Mouse (Mus musculus) E14TG2a.4 (cell line): Measurements from ENCODE around the gene Klhdc7b.

Experiments
- H3K27me3 ChIP-seq: 2 replicates; pipeline ENCODE4 v1.6.1; 2014; ENCODE audit warnings: low read length, control low read depth; ENCODE audit not compliant: insufficient read depth
- H3K36me3 ChIP-seq: 2 replicates; pipeline ENCODE4 v1.6.1; 2014; ENCODE audit warnings: low read length, control low read depth; ENCODE audit not compliant: insufficient read depth
- H3K4me1 ChIP-seq: replicated peaks from 2 replicates; pipeline ENCODE4 v1.6.1; 2014; ENCODE audit warnings: low read depth, low read length, control low read depth
- H3K4me3 ChIP-seq: replicated peaks from 2 replicates; pipeline ENCODE4 v1.5.1; 2014; ENCODE audit warnings: mild to moderate bottlenecking, low read length
- H3K9me3 ChIP-seq: 2 replicates; pipeline ENCODE4 v1.6.1; 2014; ENCODE audit warnings: low read length, control low read depth
- CTCF ChIP-seq: conservative IDR thresholded peaks from 2 replicates; pipeline ENCODE4 v1.5.1; 2014; ENCODE audit warnings: low read length
- NANOG ChIP-seq: IDR thresholded peaks from 2 replicates; pipeline ENCODE4 v1.6.1; 2014; ENCODE audit warnings: borderline replicate concordance, low read length, mixed read lengths
- POU5F1 ChIP-seq: IDR thresholded peaks from 2 replicates; pipeline ENCODE4 v1.6.1; 2014; ENCODE audit warnings: low read length, borderline replicate concordance

Gene Klhdc7b

GRCm38 (mm10) chr15:89384617-89385016, at the start of gene Klhdc7b:
Klhdc7b (plus strand) TSS chr15:89384917.
- TF ChIP-seq CTCF (no peak), POU5F1 (no peak), NANOG (no peak)
- H3K4me1 ChIP-seq, result peaks cover 46% of the 10 kb centered on the region

DNA sequence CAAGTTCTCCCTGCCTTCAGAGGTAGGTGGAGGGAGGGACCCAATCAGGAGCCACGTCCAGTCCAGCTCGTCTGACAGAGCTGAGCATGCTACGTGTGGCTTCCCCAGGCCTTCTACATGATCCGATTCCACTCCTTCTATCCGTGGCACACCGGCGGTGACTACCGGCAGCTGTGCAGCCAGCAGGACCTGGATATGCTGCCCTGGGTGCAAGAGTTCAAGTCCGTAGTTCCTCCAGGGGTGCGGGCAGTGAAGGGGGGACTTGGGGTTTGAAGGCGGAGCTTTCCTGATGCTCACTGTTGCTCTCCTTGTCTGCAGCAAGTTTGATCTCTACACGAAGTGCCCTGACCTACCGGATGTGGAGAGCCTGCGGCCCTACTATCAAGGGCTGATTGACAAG, 48.3 kb upstream of the Klhdc7b start:
- Histone ChIP-seq H3K4me3 (peak overlapping the region; percentile 71), H3K9me3 (peaks cover 20% of the 10 kb centered on the region), H3K27me3 (peaks cover 20% of the 10 kb centered on the region), H3K4me1 (peaks cover 19% of the 10 kb centered on the region), H3K36me3 (no peaks in the 10 kb centered on the region)
- TF ChIP-seq CTCF, result no peak
- no peak for TF ChIP-seq POU5F1
- no peak for TF ChIP-seq NANOG

More at GRCm38 (mm10) chr15:89384617-89385016, at the start of gene Klhdc7b:
- Histone ChIP-seq H3K4me3 (peak within 1 kb of the TSS; percentile 74), H3K9me3 (no peaks in the 10 kb centered on the region), H3K27me3 (peaks cover 85% of the 10 kb centered on the region), H3K36me3 (no peaks in the 10 kb centered on the region)

DNA sequence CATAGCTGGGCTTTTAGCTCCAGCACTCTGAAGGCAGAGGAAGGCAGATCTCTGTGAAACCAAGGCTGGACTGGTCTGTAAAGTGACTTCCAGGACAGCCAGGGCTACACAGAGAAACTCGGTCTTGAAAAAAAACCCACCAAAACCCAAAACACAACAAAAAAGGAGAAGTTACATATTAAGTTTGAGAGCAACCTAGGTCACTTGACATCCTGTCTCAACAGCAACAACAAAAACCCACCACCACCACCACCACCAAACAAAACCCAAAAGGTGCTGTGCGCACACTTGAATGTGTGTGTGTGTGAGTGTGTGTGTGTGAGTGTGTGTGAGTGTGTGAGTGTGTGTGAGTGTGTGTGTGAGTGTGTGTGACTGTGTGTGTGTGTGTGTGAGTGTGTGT, 45.0 kb upstream of the Klhdc7b start:
- no peak overlapping the region for H3K4me3 ChIP-seq
- H3K27me3 ChIP-seq, result peaks cover 12% of the 10 kb centered on the region
- H3K4me1 ChIP-seq, result peaks cover 19% of the 10 kb centered on the region
- TF ChIP-seq POU5F1 (no peak), NANOG (no peak), CTCF (no peak)
- H3K9me3 ChIP-seq, result peaks cover 20% of the 10 kb centered on the region
- no peaks in the 10 kb centered on the region for H3K36me3 ChIP-seq

DNA sequence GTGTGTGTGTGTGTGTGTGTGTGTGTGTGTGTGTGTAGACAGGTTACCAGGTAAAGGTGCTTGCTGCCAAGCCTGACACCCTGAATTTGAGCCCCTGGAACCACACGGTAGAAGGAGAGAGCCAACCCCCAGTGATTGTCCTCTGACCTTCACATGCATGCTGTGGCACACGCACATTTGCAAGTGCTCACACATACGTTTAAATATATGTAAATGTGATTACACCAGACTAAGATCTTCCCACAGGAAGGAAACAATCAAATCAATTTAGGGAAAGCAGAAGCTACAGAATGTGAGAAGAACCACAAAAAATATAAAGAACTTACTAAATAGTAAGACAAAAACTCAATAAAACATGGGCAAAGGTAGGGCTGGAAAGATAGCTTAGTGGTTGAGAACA, 44.6 kb upstream of the Klhdc7b start:
- Histone ChIP-seq H3K27me3 (peaks cover 8% of the 10 kb centered on the region), H3K4me1 (peaks cover 14% of the 10 kb centered on the region), H3K36me3 (no peaks in the 10 kb centered on the region), H3K9me3 (peaks cover 20% of the 10 kb centered on the region), H3K4me3 (no peak overlapping the region)
- TF ChIP-seq CTCF (no peak), POU5F1 (no peak), NANOG (no peak)

GRCm38 (mm10) chr15:89341678-89342077, 43.0 kb upstream of the Klhdc7b start:
- Histone ChIP-seq H3K27me3 (no peaks in the 10 kb centered on the region), H3K9me3 (peaks cover 20% of the 10 kb centered on the region), H3K4me3 (no peak overlapping the region), H3K36me3 (no peaks in the 10 kb centered on the region), H3K4me1 (no peaks in the 10 kb centered on the region)
- TF ChIP-seq NANOG (no peak), POU5F1 (no peak), CTCF (peak; percentile 22)

DNA sequence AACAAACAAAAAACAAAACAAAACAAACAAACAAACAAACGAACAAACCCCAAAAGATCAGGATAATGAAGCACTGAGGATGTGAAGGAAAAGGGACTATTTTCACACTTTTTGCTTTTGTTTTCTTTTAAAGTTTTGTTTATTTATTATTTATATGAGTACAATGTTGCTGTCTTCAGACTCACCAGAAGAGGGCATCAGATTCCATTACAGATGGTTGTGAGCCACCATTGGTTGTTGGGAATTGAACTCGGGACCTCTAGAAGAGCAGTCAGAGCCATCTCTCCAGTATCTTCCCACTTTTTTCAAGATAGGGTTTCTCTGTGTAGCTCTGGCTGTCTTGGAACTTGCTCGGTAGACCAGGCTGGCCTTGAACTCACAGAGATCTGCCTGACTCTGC, 41.4 kb upstream of the Klhdc7b start:
- peaks cover 9% of the 10 kb centered on the region for H3K9me3 ChIP-seq
- no peaks in the 10 kb centered on the region for H3K27me3 ChIP-seq
- no peak overlapping the region for H3K4me3 ChIP-seq
- H3K36me3 ChIP-seq, result 0 out of 2 replicates have a peak, but pooled peaks cover 6% of the 10 kb centered on the region
- H3K4me1 ChIP-seq, result no peaks in the 10 kb centered on the region
- TF ChIP-seq POU5F1, result no peak
- peak; percentile 48 for TF ChIP-seq CTCF

- H3K9me3 ChIP-seq, result no peaks in the 10 kb centered on the region
- H3K4me3 ChIP-seq, result no peak overlapping the region
- no peaks in the 10 kb centered on the region for H3K27me3 ChIP-seq
- TF ChIP-seq CTCF, result no peak
- TF ChIP-seq NANOG, result no peak
- TF ChIP-seq POU5F1, result no peak
- peaks cover 44% of the 10 kb centered on the region for H3K4me1 ChIP-seq
- peaks cover 54% of the 10 kb centered on the region for H3K36me3 ChIP-seq
Measured at GRCm38 (mm10) chr15:89350447-89350846, 34.3 kb upstream of the Klhdc7b start.

DNA sequence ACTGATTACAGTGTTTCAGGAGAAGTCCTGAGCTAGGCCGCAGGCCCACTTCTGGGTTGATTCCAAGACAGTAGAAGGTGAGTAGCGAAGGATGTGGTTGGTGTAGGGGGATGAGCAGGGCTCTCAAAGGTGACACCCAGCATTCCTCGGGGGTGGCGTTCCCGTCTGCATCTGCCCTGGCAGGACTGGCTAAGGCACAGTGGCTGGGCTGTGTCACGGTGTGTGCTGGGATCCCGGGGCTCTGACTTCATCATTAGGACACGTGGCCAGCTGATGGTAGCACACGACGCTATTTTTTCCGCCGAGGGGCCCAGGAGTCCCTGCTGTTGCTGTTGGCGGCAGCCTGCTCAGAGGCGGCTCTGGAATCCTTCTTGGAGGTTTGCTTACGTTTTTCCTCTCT, 33.4 kb upstream of the Klhdc7b start:
- no peaks in the 10 kb centered on the region for H3K27me3 ChIP-seq
- TF ChIP-seq CTCF, result no peak
- TF ChIP-seq NANOG, result no peak
- no peak for TF ChIP-seq POU5F1
- no peaks in the 10 kb centered on the region for H3K9me3 ChIP-seq
- H3K36me3 ChIP-seq, result peaks cover 54% of the 10 kb centered on the region
- H3K4me3 ChIP-seq, result peak overlapping the region; percentile 69
- H3K4me1 ChIP-seq, result peaks cover 44% of the 10 kb centered on the region

DNA sequence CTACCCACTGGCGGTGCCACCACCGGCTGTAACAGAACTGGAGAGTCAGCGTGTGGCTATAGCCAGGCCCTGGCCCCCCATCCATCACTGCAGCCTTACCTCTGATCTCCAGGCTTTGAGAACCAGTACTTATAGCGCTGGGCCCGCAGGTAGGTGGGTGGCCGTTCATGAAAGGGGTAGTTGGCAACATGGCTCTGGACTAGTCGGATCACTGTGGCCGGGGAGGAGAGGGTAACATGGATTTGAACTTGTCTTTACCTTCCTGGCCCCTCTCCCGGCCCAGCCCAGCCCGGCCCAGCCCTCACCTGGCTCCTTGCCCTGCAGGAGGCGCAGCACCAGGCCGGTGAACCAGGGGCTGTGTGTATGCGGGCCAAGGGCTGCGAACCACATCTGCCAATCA, 32.7 kb upstream of the Klhdc7b start:
- Histone ChIP-seq H3K4me1 (peaks cover 46% of the 10 kb centered on the region), H3K27me3 (no peaks in the 10 kb centered on the region), H3K9me3 (no peaks in the 10 kb centered on the region), H3K36me3 (peaks cover 55% of the 10 kb centered on the region), H3K4me3 (peak overlapping the region; percentile 69)
- TF ChIP-seq CTCF (no peak), POU5F1 (no peak), NANOG (no peak)
